Mouse (Mus musculus): Measurements from ENCODE around the gene Pigl. TPM values are rescaled to one million over a fixed set of nuclear protein-coding genes. Genes with fewer than 3 reads are reported as not detected.

Pigl gene
- total RNA-seq, 2 experiments from 2014 or later, result 2.2 to 2.6 TPM

DNA sequence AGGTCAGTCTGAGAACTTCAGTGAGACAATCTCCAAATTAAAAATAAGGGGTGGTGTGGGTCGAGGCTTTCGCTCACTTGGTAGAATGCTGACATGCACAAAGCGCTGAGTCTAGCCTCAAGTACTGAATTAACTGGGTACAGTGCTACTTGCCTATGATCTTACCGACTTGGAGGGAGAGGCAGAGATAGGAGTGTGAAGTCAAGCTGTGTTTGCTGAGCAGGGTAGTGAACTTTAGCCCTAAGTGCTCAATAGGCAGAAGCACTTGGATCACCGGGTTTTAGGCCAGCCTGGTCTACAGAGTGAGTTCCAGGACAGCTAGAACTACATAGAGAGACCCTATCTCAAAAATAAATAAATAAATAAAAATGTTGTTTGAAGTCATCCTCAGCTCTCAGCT, 98.9 kb downstream of the Pigl start:
- no peak overlapping the region for H3K4me3 ChIP-seq
- intact Hi-C loops (cut with DNase I), result no loop called here
- peak overlapping the region; percentile 82 for H3K27ac ChIP-seq
- no peak for TF ChIP-seq CTCF (IDR thresholded peaks at IDR 0.05)
- DNase-seq, result no peak

GRCm38 (mm10) chr11:62558152-62558551, 99.9 kb downstream of the Pigl start:
- Histone ChIP-seq H3K4me3 (no peak overlapping the region), H3K27ac (peak overlapping the region; percentile 85)
- TF ChIP-seq CTCF (IDR thresholded peaks at IDR 0.05), result no peak
- DNase-seq, result no peak
- intact Hi-C loops (cut with DNase I), result no loop called here

DNA sequence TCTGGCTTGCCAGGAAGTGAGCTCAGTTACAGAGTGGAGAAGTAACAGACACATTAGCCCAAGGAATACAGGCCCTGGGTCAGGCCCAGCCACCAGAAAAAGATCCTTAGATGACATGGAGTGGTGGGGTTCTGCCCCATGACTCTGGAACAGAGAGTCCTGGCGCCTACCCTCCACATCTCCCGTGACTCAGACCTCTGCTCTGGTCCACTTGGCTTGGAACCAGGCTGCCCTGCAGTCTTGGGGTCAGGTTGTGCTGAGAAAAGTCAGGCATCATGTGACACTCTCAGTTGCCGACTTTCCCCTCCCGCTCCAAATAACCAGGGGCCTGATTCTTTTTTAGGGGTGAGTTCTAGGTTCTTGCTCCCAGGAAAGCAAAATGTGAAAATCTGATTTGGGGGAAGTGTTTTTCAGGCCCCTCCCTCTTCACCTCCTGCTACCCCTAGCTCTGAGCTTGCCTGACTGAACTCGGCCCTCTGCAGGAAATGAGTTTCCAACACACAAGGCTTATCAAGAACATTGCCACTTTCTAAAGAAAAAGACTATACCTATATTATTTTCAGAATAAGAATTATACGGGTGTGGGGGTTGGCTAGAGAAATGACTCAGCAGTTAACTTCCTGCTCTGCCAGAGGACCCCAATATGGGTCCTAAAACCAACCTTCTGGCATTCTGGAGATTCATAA, 100.8 kb downstream of the Pigl start:
- peak overlapping the region; percentile 24; the same call in 1 of the 2 replicates for H3K4me3 ChIP-seq

GRCm38 (mm10) chr11:62560463-62561016, 102.3 kb downstream of the Pigl start:
- intact Hi-C loops (cut with DNase I), result no loop called here
- peak overlapping the region; percentile 70 for H3K4me3 ChIP-seq
- peak overlapping the region; percentile 59 for H3K27ac ChIP-seq
- DNase-seq, result peak; percentile 45
- TF ChIP-seq CTCF (IDR thresholded peaks at IDR 0.05), result no peak

More for the DNA sequence above, 100.8 kb downstream of the Pigl start:
- peak; percentile 94 for DNase-seq
- TF ChIP-seq CTCF (IDR thresholded peaks at IDR 0.05), result no peak
- H3K27ac ChIP-seq, result peak overlapping the region; percentile 85
- intact Hi-C loops (cut with DNase I), result no loop called here

GRCm38 (mm10) chr11:62563590-62563989, 105.3 kb downstream of the Pigl start:
- H3K4me3 ChIP-seq, result no peak overlapping the region
- no peak for DNase-seq
- intact Hi-C loops (cut with DNase I), result no loop called here
- no peak for TF ChIP-seq CTCF (IDR thresholded peaks at IDR 0.05)
- no peak overlapping the region for H3K27ac ChIP-seq

Other genes starting within 250 kb of the Pigl start
- gene Adora2b, start 209.5 kb upstream of the Pigl start, total RNA-seq (2021), result under 1 TPM; 0.26 to 0.95 TPM
- 10 to 100 TPM; 33.5 to 40.6 TPM for gene Zswim7, start 177.1 kb upstream of the Pigl start, total RNA-seq (2021)
- gene Ttc19, start 177.0 kb upstream of the Pigl start, total RNA-seq (2021), result 10 to 100 TPM; 37.4 to 50.1 TPM
- 100 to 1,000 TPM; 133 to 139 TPM for gene Ncor1, start 81 bp downstream of the Pigl start, total RNA-seq (2021)
- 10 to 100 TPM; 19.2 to 24.3 TPM for gene Cenpv, start 80.8 kb downstream of the Pigl start, total RNA-seq (2021)
- gene Ubb, start 92.7 kb downstream of the Pigl start, total RNA-seq (2021), result 100 to 1,000 TPM; 776 to 989 TPM
- 1 to 10 TPM in 1 of 2 experiments, under 1 TPM in 1; 0.89 to 1.1 TPM for gene Trpv2, start 116.0 kb downstream of the Pigl start, total RNA-seq (2021)
- gene Lrrc75a, start 190.1 kb downstream of the Pigl start, total RNA-seq (2021), result 1 to 10 TPM; 3.2 to 5.6 TPM
- gene Mmgt2, start 190.2 kb downstream of the Pigl start, total RNA-seq (2021), result 1 to 10 TPM; 2.9 to 3.5 TPM